In genomic region chr12:56518221-56518620, GRCm38 (mm10) we compare ENCODE assay signal across 19 mouse cellular contexts. TPM values are rescaled to one million over a fixed set of nuclear protein-coding genes. Genes with fewer than 3 reads are reported as not detected.
"Had no signal": no experiment of that assay in that cellular context is flagged by ENCODE, and none has a peak within 500 bp of the region (broad histone marks: within the 10 kb centered on the region; RNA-seq: fewer than 3 reads in every experiment).

No protein-coding gene starts in this region.

- ATAC-seq: intestine, embryonic 16.5 days; liver, postnatal 0 days; midbrain, embryonic 16.5 days had no signal

- H3K4me2 ChIP-seq: kidney, embryonic 15.5 days; limb, embryonic 12.5 days; liver, embryonic 13.5 days; midbrain, embryonic 12.5 days; neural tube, embryonic 13.5 days had no signal

- DNase-seq: kidney, adult 2 months; kidney, postnatal 25 days; liver; liver, embryonic 13.5 days; liver, postnatal 0 days; retina, postnatal 1 day; right cerebral cortex, postnatal 4 days; spleen, adult 18-20 months; thymus, adult 18-20 months; thymus, postnatal 14 days had no signal

- H3K9me3 ChIP-seq: kidney, embryonic 15.5 days; limb, embryonic 12.5 days; liver, embryonic 13.5 days; midbrain, embryonic 12.5 days; neural tube, embryonic 13.5 days had no signal

- H3K4me1 ChIP-seq: limb, embryonic 12.5 days; liver, embryonic 13.5 days had no signal

- H3K9ac ChIP-seq: kidney, embryonic 15.5 days; limb, embryonic 12.5 days; liver, embryonic 13.5 days; liver, postnatal 0 days; midbrain, embryonic 12.5 days; neural tube, embryonic 13.5 days had no signal

- H3K27ac ChIP-seq: kidney, embryonic 15.5 days; left cerebral cortex, adult 2 months; limb, embryonic 12.5 days; liver, embryonic 13.5 days; midbrain, embryonic 12.5 days; neural tube, embryonic 13.5 days had no signal

- H3K4me3 ChIP-seq: kidney, embryonic 15.5 days; left cerebral cortex, adult 2 months; limb, embryonic 12.5 days; liver, embryonic 13.5 days; midbrain, embryonic 12.5 days; neural tube, embryonic 13.5 days had no signal

- H3K36me3 ChIP-seq: kidney, embryonic 15.5 days; limb, embryonic 12.5 days; liver, embryonic 13.5 days; midbrain, embryonic 12.5 days; neural tube, embryonic 13.5 days had no signal

RNA-seq across cellular contexts. Expression of gene Nkx2-1, which starts 18.5 kb away (rescaled TPM):
- total RNA-seq: megakaryocyte, adult 5-6 weeks had no signal
- polyA plus RNA-seq: intestine, embryonic 16.5 days; kidney, adult 2 months; kidney, embryonic 15.5 days; limb, embryonic 12.5 days; liver, embryonic 13.5 days; liver, postnatal 0 days; stomach, embryonic 14.5 days had no signal
